Mouse (Mus musculus) urinary bladder, postnatal 4 days (tissue): ENCODE measurements around the gene Fthl17c.
"Not testable (repeated sequence)": the region's sequence is repeated elsewhere in the genome, so short reads cannot be mapped to it uniquely, and the experiment has no call there.

Experiments
- DNase-seq, 2 experiments: peaks; one replicate each; pipeline ENCODE4 v3.0.0; 2021 to 2022; ENCODE audit warnings: low spot score in 2 of 2

Fthl17c gene

GRCm38 (mm10) chrX:8976459-8976858, at the start of gene Fthl17c:
Fthl17c (minus strand) TSS chrX:8976559.
- not testable (repeated sequence) for DNase-seq

- no peak for DNase-seq
Observed at GRCm38 (mm10) chrX:9019481-9019880, 43.1 kb upstream of the Fthl17c start.

DNA sequence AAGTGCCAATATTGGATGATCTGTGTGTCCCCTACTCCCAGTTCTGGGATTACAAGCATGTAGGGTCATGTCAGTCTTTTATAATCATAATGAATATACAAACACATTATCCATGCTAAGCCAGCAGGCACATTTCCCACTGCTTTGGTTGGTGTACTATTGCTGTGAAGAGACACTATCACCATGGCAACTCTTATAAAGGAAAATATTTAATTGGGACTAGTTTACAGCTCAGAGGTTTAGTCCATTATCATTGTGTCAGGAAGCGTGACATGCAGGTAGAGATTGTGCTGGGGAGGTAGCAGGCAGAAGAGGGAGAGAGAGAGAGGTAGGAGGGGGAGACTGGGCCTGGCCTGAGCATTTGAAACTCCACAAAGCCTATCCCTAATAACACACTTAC, 39.7 kb upstream of the Fthl17c start:
- DNase-seq: no peak

GRCm38 (mm10) chrX:8986655-8987054, 10.3 kb upstream of the Fthl17c start, which contains the start of gene Fthl17d:
Fthl17d (minus strand) TSS chrX:8986755.
- not testable (repeated sequence) for DNase-seq

DNA sequence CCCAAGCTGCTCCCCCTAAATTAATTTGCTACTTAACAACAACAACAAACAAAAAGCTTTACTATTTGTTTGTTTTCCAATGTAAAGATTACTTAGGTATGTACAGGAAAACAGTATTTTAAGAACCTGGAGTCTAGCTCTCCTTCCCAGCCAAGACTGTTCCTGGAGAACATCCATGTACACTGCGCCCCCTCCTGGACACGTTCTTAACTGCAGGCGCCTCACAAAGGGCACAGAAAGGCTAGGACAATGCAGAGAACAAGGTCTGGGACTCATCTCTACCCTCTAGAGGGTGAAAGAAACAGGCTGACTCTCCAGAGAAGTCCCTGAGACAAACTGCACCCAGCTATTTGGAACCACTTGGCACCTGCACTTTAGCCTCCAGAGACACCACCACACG, 11.7 kb downstream of the Fthl17c start:
- DNase-seq: not testable (repeated sequence)

GRCm38 (mm10) chrX:8962875-8963274, 13.5 kb downstream of the Fthl17c start, which contains the start of gene Fthl17b:
Fthl17b (minus strand) TSS chrX:8962975.
- not testable (repeated sequence) for DNase-seq

DNA sequence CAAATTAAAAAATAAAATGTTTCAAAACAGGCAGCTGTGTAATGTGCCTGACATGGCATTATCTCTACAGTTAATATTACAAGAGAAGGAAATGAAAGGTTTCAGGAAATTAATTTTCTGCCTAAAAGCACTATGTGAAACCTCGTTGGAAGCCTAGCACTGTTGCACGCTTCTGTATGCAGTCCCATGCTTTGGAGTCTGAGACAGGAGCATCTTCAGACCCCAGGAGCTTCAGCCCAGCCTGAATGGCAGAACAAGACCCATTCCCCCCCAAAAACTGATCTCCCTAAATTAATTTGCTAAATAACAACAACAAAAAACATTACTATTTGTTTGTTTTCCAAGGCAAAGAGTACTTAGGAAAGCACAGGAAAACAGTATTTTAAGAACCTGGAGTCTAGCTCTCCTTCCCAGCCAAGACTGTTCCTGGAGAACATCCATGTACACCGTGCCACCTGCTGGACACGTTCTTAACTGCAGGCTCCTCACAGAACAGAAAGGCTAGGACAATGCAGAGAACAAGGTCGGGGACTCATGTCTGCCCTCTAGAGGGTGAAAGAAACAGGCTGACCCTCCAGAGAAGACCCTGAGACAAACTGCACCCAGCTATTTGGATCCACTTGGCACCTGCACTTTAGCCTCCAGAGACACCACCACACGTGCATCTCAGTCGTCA, 28.1 kb downstream of the Fthl17c start:
- DNase-seq: peak; percentile 53 to 85

DNA sequence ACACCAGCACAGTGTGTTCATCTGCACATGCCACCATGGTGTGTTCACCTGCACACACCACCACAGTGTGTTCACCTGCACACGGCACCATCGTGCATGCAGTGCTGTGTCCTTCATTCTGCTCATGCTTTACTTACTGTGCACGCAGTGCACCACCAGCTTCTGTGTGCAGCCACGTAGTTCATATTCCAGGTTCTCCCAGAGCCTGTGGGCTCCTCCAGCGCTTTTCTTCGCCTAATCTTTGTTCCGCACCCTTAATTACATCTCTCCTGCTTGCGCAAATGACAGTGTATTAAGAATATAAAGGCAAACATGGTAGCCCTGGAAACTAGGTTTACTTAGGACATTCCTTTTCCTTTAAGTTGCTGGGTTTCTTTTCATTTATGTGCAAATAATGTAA, 32.3 kb downstream of the Fthl17c start:
- no peak for DNase-seq

- no peak for DNase-seq
Observed at GRCm38 (mm10) chrX:8927308-8927707, 49.1 kb downstream of the Fthl17c start.
